Mouse (Mus musculus): ENCODE results near the gene Col5a1. TPM values are rescaled to one million over a fixed set of nuclear protein-coding genes. Genes with fewer than 3 reads are reported as not detected.

The Col5a1 gene
- polyA plus RNA-seq, 1 experiment, result 172 TPM

DNA sequence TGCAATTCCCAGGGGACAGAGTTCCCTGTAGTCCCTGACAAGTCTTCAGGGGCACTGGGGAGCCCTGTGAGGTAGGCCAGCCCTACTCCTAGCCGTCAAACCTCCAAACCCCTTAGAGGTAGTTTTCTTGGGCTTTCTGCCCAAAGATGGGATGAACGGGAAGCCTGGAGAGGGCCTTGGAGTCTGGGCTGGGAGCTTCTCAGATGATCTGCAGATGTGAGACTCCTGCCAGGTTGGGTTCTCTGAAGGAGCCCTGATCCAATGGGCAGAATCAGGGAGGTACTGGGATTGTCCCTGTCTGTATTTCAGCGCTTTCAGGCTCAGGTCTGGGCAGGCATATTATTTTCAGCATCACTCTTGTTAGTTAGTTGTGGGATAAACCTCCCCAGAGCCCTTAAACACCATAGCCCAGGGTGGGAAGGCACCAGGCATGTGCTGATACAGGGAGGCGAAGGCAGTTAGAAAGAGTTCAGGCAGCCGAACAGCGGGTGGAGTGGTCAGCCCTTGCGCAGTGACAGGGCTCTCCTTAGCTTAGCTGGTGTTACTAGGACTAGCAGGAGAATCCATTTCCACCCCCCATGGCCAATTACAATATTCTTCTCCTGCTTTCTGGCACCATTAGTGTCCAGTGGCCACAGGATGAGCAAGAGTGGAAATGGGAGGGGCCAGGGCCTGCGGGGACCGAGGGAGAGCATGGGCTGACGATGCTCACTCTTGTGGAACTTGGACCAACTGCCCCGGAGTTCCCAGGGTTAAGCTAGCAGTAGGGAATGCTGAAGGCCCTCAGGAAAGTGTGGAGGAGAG, 1.4 kb downstream of the Col5a1 start:
- Histone ChIP-seq H3K79me2 (ENCODE audit: control insufficient read depth, insufficient read depth) (peaks cover 61% of the 10 kb centered on the region), H3K27me3 (ENCODE audit: control insufficient read depth, insufficient read depth, insufficient read length) (no peaks in the 10 kb centered on the region), H3K36me3 (ENCODE audit: control insufficient read depth, insufficient read depth) (peaks cover under 1% of the 10 kb centered on the region), H3K4me2 (ENCODE audit: low read depth) (peak overlapping the region; percentile 98), H3ac (ENCODE audit: control insufficient read depth, insufficient read length) (peak overlapping the region; percentile 78), H3K4me3 (peak overlapping the region; percentile 97)
- TF ChIP-seq REST (IDR thresholded peaks at IDR 0.05; ENCODE audit: insufficient read depth, insufficient read length) (no peak), E2F4 (IDR thresholded peaks at IDR 0.05; ENCODE audit: insufficient read depth) (no peak), POLR2AphosphoS2 (IDR thresholded peaks at IDR 0.05; ENCODE audit: insufficient read length, low read depth) (peak; percentile 48), USF1 (IDR thresholded peaks at IDR 0.05; ENCODE audit: low read depth) (no peak)

GRCm38 (mm10) chr2:27888603-27889545, 2.6 kb downstream of the Col5a1 start:
- H3K79me2 ChIP-seq (ENCODE audit: control insufficient read depth, insufficient read depth), result peaks cover 74% of the 10 kb centered on the region
- H3K27me3 ChIP-seq (ENCODE audit: control insufficient read depth, insufficient read depth, insufficient read length), result no peaks in the 10 kb centered on the region
- TF ChIP-seq E2F4 (IDR thresholded peaks at IDR 0.05; ENCODE audit: insufficient read depth), result no peak
- no peak for TF ChIP-seq MAX (IDR thresholded peaks at IDR 0.05; ENCODE audit: low read depth)
- no peak for TF ChIP-seq TCF12 (IDR thresholded peaks at IDR 0.05; ENCODE audit: insufficient read depth, poor library complexity, severe bottlenecking)
- TF ChIP-seq MYOD1 (IDR thresholded peaks at IDR 0.05; ENCODE audit: control insufficient read depth in 1 of 3, insufficient read length in 2 of 3, low read depth in 2 of 3), result peak in 1 of 3 experiments; percentile 44
- peak; percentile 74 for TF ChIP-seq CEBPB (IDR thresholded peaks at IDR 0.05; ENCODE audit: insufficient read depth, poor library complexity, severe bottlenecking)
- peak; percentile 21 for TF ChIP-seq POLR2AphosphoS2 (IDR thresholded peaks at IDR 0.05; ENCODE audit: insufficient read length, low read depth)
- TF ChIP-seq REST (IDR thresholded peaks at IDR 0.05; ENCODE audit: insufficient read depth, insufficient read length), result no peak
- TF ChIP-seq SRF (IDR thresholded peaks at IDR 0.05; ENCODE audit: control insufficient read depth, insufficient read length, low read depth), result no peak
- TF ChIP-seq POLR2A (IDR thresholded peaks at IDR 0.05; ENCODE audit: insufficient read length, low read depth), result peak; percentile 43
- TF ChIP-seq TCF3 (IDR thresholded peaks at IDR 0.05; ENCODE audit: insufficient read length, low read depth), result no peak
- TF ChIP-seq MYOG (IDR thresholded peaks at IDR 0.05; ENCODE audit: control insufficient read depth in 1 of 3, insufficient read depth in 1 of 3, insufficient read length in 2 of 3, low read depth in 2 of 3), result peak in 1 of 3 experiments; percentile 49
- peak; percentile 98 for TF ChIP-seq USF1 (IDR thresholded peaks at IDR 0.05; ENCODE audit: low read depth)
- peak overlapping the region; percentile 98 for H3K4me2 ChIP-seq (ENCODE audit: low read depth)
- peak overlapping the region; percentile 78 for H3ac ChIP-seq (ENCODE audit: control insufficient read depth, insufficient read length)
- H3K4me3 ChIP-seq, result peak overlapping the region; percentile 97
- peaks cover 7% of the 10 kb centered on the region for H3K36me3 ChIP-seq (ENCODE audit: control insufficient read depth, insufficient read depth)

GRCm38 (mm10) chr2:27891922-27892541, 5.8 kb downstream of the Col5a1 start:
- Histone ChIP-seq H3K36me3 (ENCODE audit: control insufficient read depth, insufficient read depth) (peaks cover 7% of the 10 kb centered on the region), H3ac (ENCODE audit: control insufficient read depth, insufficient read length) (no peak overlapping the region), H3K27me3 (ENCODE audit: control insufficient read depth, insufficient read depth, insufficient read length) (no peaks in the 10 kb centered on the region), H3K4me2 (ENCODE audit: low read depth) (peak overlapping the region; percentile 98), H3K79me2 (ENCODE audit: control insufficient read depth, insufficient read depth) (peaks cover 100% of the 10 kb centered on the region), H3K4me3 (peak overlapping the region; percentile 97)
- TF ChIP-seq POLR2AphosphoS2 (IDR thresholded peaks at IDR 0.05; ENCODE audit: insufficient read length, low read depth), result peak; percentile 31
- no peak for TF ChIP-seq USF1 (IDR thresholded peaks at IDR 0.05; ENCODE audit: low read depth)
- 0 out of 2 replicates have a peak, but pooled peaks have one; percentile 36 for TF ChIP-seq CEBPB (IDR thresholded peaks at IDR 0.05; ENCODE audit: insufficient read depth, poor library complexity, severe bottlenecking)
- TF ChIP-seq POLR2A (IDR thresholded peaks at IDR 0.05; ENCODE audit: insufficient read length, low read depth), result no peak

DNA sequence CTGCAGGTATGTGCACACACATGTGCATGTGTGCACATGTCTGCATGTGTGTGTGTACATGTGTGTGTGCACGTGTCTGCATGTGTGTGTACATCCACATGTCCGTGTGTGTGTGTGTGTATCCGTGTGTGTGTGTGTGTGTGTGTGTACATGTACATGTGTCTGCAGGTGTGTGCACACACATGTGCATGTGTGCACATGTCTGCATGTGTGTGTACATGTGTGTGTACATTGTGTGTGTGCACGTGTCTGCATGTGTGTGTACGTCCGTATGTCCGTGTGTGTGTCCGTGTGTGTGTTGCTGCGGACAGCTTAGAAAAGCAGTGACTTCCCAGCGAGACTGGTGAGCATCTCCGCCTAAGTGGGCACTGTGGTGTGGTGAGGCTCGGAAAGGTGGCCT, 6.8 kb downstream of the Col5a1 start:
- H3K4me3 ChIP-seq, result no peak overlapping the region
- H3K27me3 ChIP-seq (ENCODE audit: control insufficient read depth, insufficient read depth, insufficient read length), result no peaks in the 10 kb centered on the region
- peaks cover 9% of the 10 kb centered on the region for H3K36me3 ChIP-seq (ENCODE audit: control insufficient read depth, insufficient read depth)
- no peak overlapping the region for H3ac ChIP-seq (ENCODE audit: control insufficient read depth, insufficient read length)
- TF ChIP-seq E2F4 (IDR thresholded peaks at IDR 0.05; ENCODE audit: insufficient read depth) (no peak), POLR2AphosphoS2 (IDR thresholded peaks at IDR 0.05; ENCODE audit: insufficient read length, low read depth) (peak; percentile 90), SRF (IDR thresholded peaks at IDR 0.05; ENCODE audit: control insufficient read depth, insufficient read length, low read depth) (no peak), REST (IDR thresholded peaks at IDR 0.05; ENCODE audit: insufficient read depth, insufficient read length) (peak; percentile 3), POLR2A (IDR thresholded peaks at IDR 0.05; ENCODE audit: insufficient read length, low read depth) (peak; percentile 62)
- peak overlapping the region; percentile 28 for H3K4me2 ChIP-seq (ENCODE audit: low read depth)
- H3K79me2 ChIP-seq (ENCODE audit: control insufficient read depth, insufficient read depth), result peaks cover 100% of the 10 kb centered on the region

Measured in myocyte (in vitro differentiated cells).